Mouse (Mus musculus) neural tube, embryonic 14.5 days (tissue): ENCODE results near the gene Magoh. TPM values are rescaled to one million over a fixed set of nuclear protein-coding genes. Genes with fewer than 3 reads are reported as not detected.
A peak's percentile ranks its signal among the peaks of the same experiment; 100 is the strongest.

Experiments used
- ATAC-seq: fragments of 200-750 bp; cut with Nextera tagmentation; 2 replicates; pipeline ENCODE4 v1.8.0; 2017; ENCODE audit warnings: low read depth, mild to moderate bottlenecking, moderate TSS enrichment, moderate library complexity
- H3K27ac ChIP-seq: fragments of 300-500 bp; sonication (generic); 2 replicates; pipeline ENCODE4 v1.5.1; 2014; ENCODE audit warnings: low read depth, mild to moderate bottlenecking, control low read depth, low read length, moderate library complexity, mixed read lengths
- H3K27me3 ChIP-seq: fragments of 300-500 bp; sonication (generic); 2 replicates; pipeline ENCODE4 v1.6.1; 2014; ENCODE audit warnings: low read length; ENCODE audit not compliant: control insufficient read depth, insufficient read depth
- H3K36me3 ChIP-seq: fragments of 300-500 bp; sonication (generic); 2 replicates; pipeline ENCODE4 v1.6.1; 2014; ENCODE audit warnings: low read length, mixed read lengths; ENCODE audit not compliant: control insufficient read depth, insufficient read depth
- H3K4me1 ChIP-seq: fragments of 300-500 bp; sonication (generic); 2 replicates; pipeline ENCODE4 v1.6.1; 2014; ENCODE audit warnings: low read length; ENCODE audit not compliant: control insufficient read depth, insufficient read depth
- H3K4me2 ChIP-seq: fragments of 300-500 bp; sonication (generic); 2 replicates; pipeline ENCODE4 v1.6.1; 2014; ENCODE audit warnings: mild to moderate bottlenecking, low read depth, low read length, control low read depth
- H3K4me3 ChIP-seq: fragments of 300-500 bp; sonication (generic); 2 replicates; pipeline ENCODE4 v1.5.1; 2014; ENCODE audit warnings: low read depth, low read length, control low read depth, mixed read lengths
- H3K9ac ChIP-seq: fragments of 300-500 bp; sonication (generic); replicated peaks from 2 replicates; pipeline ENCODE4 v1.6.1; 2014; ENCODE audit warnings: low read depth, mild to moderate bottlenecking, control low read depth, low read length, mixed read lengths
- H3K9me3 ChIP-seq: fragments of 300-500 bp; sonication (generic); 2 replicates; pipeline ENCODE4 v1.6.1; 2016; ENCODE audit warnings: low read length; ENCODE audit not compliant: control insufficient read depth
- WGBS: fragments of 180-500 bp; shearing (Covaris S2); extraction: QIAGEN DNeasy Blood & Tissue Kit; methylation state at CpG from one replicate; pipeline ENCODE4 v1.1.7; 2014; 5-methylcytosine and 5-hydroxymethylcytosine counted together
- polyA plus RNA-seq: library from polyadenylated mRNA; unstranded; fragments of >200 nt; fragmentation: Nextera tagmentation; extraction: Ambion mirVana; gene quantifications from 2 replicates; pipeline ENCODE4 v1.2.1, GENCODE M21; 2014

Gene Magoh
- polyA plus RNA-seq = 104 and 120 TPM in 2 replicates

DNA sequence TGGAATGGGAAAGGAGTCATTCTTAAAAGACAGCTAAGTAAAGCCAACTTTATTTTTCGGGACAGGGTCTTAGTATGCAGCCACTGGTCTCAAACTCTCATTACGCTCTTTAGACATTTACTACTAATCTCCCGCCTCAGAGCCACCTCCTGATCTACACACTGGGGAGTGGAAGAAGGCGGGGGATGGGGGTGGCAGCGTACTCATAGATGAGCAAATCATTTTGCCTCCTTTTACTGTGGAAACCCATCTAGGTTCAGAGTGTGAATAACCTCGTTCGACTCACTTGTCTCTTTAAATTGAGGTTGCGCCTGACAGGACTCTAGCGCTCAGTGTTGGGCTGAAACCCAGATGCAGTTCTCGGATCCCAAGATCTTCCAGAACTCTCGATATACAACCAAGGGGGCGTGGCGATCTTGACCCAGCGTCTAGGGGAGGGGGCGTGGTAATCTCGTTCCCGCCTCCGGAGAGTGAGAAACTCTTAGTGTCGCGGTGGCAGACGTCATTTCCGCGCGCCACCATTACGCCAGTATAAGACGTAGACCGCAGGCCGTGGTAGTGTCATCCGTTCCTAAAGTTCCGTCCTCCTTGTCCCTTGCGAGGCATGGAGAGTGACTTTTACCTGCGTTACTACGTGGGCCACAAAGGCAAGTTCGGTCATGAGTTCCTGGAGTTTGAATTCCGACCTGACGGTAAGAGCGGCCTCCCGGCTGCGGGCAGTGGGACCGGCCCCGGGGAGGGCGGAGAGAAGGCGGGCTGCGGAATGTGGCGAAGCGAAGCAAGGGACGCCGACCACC, at the start of gene Magoh:
Gene Magoh (plus strand): TSS at position 502 of the 797 bp plus-strand sequence.
- Histone ChIP-seq H3K27me3 (no peaks in the 10 kb centered on the region), H3K9ac (peak within 1 kb of the TSS; percentile 82), H3K4me2 (peak within 1 kb of the TSS; percentile 73), H3K4me3 (peak within 1 kb of the TSS; percentile 79), H3K9me3 (no peaks in the 10 kb centered on the region), H3K36me3 (peaks cover 23% of the 10 kb centered on the region), H3K4me1 (peaks cover 10% of the 10 kb centered on the region), H3K27ac (peak within 1 kb of the TSS; percentile 74)
- 3% methylated on average over 48 of the region's 48 CpGs for WGBS
- peak; percentile 95 for ATAC-seq

DNA sequence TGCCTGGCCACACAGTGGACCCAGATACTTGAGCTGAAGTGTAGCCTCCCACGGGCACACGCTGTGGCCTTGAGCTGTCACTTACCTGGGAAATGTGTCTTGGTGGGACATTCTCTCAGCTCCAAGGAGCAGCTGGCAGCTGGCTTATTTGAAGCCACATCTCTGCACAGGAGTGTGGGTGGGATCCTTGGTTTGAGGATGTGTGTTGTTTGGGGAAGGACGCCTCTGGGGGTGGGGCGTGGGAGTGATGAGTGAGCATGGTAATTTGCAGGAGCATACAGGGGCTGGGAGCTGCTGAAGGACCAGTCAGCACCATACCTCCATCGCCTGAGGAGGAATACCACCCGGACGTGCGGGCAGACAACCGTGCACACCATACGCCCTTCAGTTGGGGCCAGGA, 49.4 kb upstream of the Magoh start:
- no peak overlapping the region for H3K9ac ChIP-seq
- ATAC-seq = no peak; the same call in 1 of the 2 replicates

DNA sequence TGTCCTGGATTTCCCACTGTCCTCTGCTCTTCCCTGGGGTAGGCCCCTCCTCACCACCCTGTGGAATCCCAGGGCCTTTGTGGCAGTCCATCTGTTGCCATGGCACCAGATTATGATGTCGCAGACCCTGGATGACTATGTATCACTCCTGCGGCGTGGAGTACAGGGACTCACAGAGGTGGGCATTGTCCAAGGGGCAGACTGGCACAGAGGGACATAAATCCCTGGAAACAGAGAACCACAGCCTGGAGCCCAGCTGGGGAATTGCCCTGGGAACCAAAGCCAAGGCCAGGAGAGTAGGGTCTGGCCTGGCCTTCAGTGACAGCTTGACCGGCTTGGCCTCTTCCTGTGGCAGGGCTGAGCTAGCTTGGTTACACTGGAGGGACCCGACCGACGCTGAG, 48.7 kb upstream of the Magoh start:
- ATAC-seq = peak; percentile 46
- no peak overlapping the region for H3K4me2 ChIP-seq

More for the DNA sequence above, 49.4 kb upstream of the Magoh start:
- Histone ChIP-seq H3K9me3 (no peaks in the 10 kb centered on the region), H3K27ac (peak overlapping the region; percentile 40), H3K36me3 (no peaks in the 10 kb centered on the region), H3K4me1 (peaks cover 91% of the 10 kb centered on the region), H3K27me3 (no peaks in the 10 kb centered on the region), H3K4me2 (no peak overlapping the region), H3K4me3 (no peak overlapping the region)
- 30% methylated on average over 10 of the region's 10 CpGs for WGBS

DNA sequence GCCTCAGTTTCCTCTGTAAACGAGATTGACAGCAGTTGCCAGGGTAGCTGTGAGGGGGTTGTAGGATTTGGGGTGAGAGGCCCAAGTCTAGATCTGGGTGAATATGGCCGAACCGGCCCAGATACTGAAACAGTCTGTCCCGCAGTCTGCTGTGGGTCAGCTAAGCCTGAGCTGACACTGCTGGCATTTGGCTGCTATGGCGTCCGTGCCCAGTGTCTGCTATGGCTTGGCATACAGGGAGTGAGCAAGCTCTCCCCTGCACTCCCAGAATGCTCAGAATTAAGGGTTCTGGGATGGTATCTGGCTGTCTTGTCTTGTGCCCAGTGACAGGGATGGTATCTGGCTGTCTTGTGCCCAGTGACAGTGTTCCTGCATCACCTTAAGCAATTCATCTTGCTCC, 47.9 kb upstream of the Magoh start:
- 83% methylated on average over 6 of the region's 6 CpGs for WGBS
- Histone ChIP-seq H3K4me1 (peaks cover 96% of the 10 kb centered on the region), H3K4me2 (no peak overlapping the region), H3K36me3 (no peaks in the 10 kb centered on the region; the same call in 1 of the 2 replicates), H3K27me3 (no peaks in the 10 kb centered on the region), H3K4me3 (no peak overlapping the region), H3K9me3 (no peaks in the 10 kb centered on the region), H3K9ac (no peak overlapping the region), H3K27ac (peak overlapping the region; percentile 40)
- ATAC-seq = no peak

More for the DNA sequence above, 48.7 kb upstream of the Magoh start:
- peak overlapping the region; percentile 40 for H3K27ac ChIP-seq
- peaks cover 91% of the 10 kb centered on the region for H3K4me1 ChIP-seq
- no peaks in the 10 kb centered on the region for H3K27me3 ChIP-seq
- H3K36me3 ChIP-seq = no peaks in the 10 kb centered on the region; the same call in 1 of the 2 replicates
- 15% methylated on average over 7 of the region's 7 CpGs for WGBS
- H3K9me3 ChIP-seq = no peaks in the 10 kb centered on the region
- H3K9ac ChIP-seq = no peak overlapping the region
- no peak overlapping the region for H3K4me3 ChIP-seq

DNA sequence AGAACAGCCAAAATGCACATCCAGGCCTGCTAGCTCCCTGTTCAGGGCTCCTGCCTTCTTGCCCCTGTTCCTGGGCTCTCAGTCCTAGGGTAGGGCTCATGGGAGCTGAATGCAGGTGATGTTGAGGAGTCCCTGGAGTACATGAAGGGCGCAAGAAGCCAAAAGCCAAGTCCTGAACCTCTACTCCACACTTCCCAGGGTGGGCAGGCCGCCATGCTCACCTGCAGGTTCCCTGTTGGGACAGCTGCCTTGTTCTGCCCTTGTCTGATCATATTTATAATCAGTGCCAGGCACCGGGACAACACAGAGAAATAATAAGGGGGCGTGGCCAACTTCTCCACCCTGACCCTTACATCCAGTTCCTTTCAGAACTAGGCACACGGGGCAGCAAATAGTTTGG, 46.0 kb upstream of the Magoh start:
- H3K4me1 ChIP-seq = peaks cover 96% of the 10 kb centered on the region
- H3K27ac ChIP-seq = no peak overlapping the region
- H3K36me3 ChIP-seq = no peaks in the 10 kb centered on the region; the same call in none of the 2 replicates
- no peak overlapping the region for H3K4me2 ChIP-seq
- no peak overlapping the region; the same call in 1 of the 2 replicates for H3K9ac ChIP-seq
- no peak for ATAC-seq
- WGBS = 69% methylated on average over 5 of the region's 5 CpGs
- no peak overlapping the region for H3K4me3 ChIP-seq
- H3K9me3 ChIP-seq = no peaks in the 10 kb centered on the region
- H3K27me3 ChIP-seq = no peaks in the 10 kb centered on the region

DNA sequence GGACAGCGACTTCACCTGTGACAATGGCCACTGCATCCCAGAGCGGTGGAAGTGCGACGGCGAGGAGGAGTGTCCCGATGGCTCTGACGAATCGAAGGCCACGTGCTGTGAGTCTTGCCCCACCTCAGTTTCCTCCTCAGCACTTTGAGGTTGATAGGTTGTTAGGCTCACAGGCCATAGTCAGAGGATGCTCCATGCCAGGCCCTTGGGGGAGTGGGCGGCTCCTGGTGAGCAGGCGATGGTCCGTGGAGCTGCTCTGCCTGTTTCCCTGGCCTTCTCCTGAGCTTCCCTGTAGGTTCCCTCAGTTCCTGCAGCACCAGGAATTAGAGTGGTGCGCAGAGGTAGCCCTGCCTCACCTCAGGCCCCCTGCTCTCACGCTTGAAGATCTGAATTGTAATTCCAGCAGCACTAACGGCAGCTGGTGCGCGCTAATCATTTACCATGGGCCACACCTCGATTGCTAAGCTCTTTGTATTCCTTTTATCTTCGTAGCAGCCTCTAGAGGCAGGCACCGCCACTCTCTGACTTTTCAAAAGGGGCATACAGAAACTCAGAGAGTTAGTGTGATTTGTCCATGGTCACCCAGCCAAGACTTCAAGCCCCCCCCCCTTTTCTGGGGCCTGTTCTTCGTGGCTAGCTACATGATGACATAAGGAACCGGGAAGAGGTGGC, 44.8 kb upstream of the Magoh start:
- WGBS = 33% methylated on average over 22 of the region's 22 CpGs
- H3K4me2 ChIP-seq = no peak overlapping the region
- peak overlapping the region; percentile 41 for H3K9ac ChIP-seq
- H3K27ac ChIP-seq = peak overlapping the region; percentile 83
- H3K4me3 ChIP-seq = no peak overlapping the region
- no peaks in the 10 kb centered on the region; the same call in none of the 2 replicates for H3K36me3 ChIP-seq
- H3K27me3 ChIP-seq = no peaks in the 10 kb centered on the region
- no peak for ATAC-seq
- no peaks in the 10 kb centered on the region for H3K9me3 ChIP-seq
- H3K4me1 ChIP-seq = peaks cover 90% of the 10 kb centered on the region

DNA sequence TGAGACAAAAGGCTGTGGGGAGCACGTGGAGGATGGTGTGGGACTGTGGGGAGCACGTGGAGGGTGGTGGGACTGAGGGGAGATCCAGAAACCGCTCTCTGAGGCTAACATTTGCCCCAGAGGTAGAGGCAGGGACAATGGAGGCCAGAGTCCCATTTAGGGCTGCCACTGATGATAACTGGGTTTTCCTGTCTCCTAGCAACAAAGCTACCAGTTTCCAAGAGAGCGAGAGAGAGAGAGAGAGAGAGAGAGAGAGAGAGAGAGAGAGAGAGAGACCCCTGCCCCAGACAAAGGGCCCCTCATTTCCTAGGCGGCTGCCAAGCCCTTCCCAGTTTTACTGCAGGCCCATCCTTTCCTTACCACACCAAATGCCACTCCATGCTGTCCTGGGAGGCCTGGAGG, 44.0 kb upstream of the Magoh start:
- Histone ChIP-seq H3K4me2 (no peak overlapping the region), H3K4me1 (peaks cover 82% of the 10 kb centered on the region), H3K9me3 (no peaks in the 10 kb centered on the region), H3K27ac (peak overlapping the region; percentile 83), H3K9ac (no peak overlapping the region; the same call in 1 of the 2 replicates), H3K4me3 (no peak overlapping the region), H3K27me3 (no peaks in the 10 kb centered on the region), H3K36me3 (no peaks in the 10 kb centered on the region; the same call in none of the 2 replicates)
- peak; percentile 33; the same call in 1 of the 2 replicates for ATAC-seq
- 10% methylated on average over 5 of the region's 5 CpGs for WGBS

DNA sequence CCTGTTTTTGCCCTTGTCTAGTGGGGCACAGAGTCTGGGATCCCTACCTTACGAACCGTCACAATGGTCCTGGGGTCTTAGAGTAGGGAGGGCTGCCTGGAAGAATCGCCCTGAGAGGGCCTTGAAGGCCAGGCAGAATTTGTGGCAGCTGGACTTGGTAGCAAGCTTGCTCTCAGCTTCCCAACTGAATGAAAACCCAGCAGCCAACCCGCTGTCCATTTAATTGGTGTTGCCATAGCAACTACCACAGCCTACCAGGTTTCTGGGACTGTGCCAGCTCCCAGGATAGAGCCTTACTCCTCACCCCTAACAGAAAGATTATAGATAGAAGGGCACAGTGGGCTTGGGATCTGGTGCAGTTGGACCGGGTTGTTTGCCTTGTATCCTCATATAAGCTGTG, 42.8 kb upstream of the Magoh start:
- ATAC-seq = peak; percentile 47

DNA sequence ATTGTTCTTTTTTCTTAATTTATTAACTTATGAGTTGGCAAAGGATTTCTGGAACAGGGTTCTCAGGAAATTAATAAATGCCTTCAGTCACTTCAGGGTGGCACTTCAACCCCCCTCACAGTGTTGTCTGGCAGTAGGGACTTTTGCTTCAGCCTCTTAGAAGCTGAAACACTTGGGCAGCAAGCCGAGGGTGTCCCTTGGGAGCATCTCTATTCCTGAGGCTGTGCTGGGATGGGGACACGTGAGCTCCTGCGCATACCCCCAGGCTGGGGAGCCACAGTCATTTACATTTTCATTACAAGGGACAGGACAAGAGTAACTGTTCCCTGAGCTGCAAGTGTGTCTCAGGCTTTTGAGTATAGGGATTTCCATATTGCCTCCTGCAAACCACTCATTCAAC, 41.6 kb upstream of the Magoh start:
- Histone ChIP-seq H3K27me3 (no peaks in the 10 kb centered on the region), H3K9me3 (no peaks in the 10 kb centered on the region), H3K9ac (no peak overlapping the region), H3K4me1 (peaks cover 66% of the 10 kb centered on the region), H3K27ac (peak overlapping the region; percentile 83; the same call in 1 of the 2 replicates), H3K4me2 (no peak overlapping the region), H3K4me3 (no peak overlapping the region), H3K36me3 (no peaks in the 10 kb centered on the region; the same call in none of the 2 replicates)
- no peak for ATAC-seq
- WGBS = 26% methylated on average over 3 of the region's 3 CpGs

More for the DNA sequence above, 42.8 kb upstream of the Magoh start:
- no peaks in the 10 kb centered on the region for H3K9me3 ChIP-seq
- no peaks in the 10 kb centered on the region; the same call in none of the 2 replicates for H3K36me3 ChIP-seq
- 25% methylated on average over 5 of the region's 5 CpGs for WGBS
- no peaks in the 10 kb centered on the region for H3K27me3 ChIP-seq
- H3K27ac ChIP-seq = peak overlapping the region; percentile 83
- H3K4me2 ChIP-seq = no peak overlapping the region
- H3K9ac ChIP-seq = no peak overlapping the region
- H3K4me1 ChIP-seq = peaks cover 72% of the 10 kb centered on the region
- no peak overlapping the region for H3K4me3 ChIP-seq
